Comparison of ENCODE assay signal across 8 mouse cellular contexts in the genomic region with DNA sequence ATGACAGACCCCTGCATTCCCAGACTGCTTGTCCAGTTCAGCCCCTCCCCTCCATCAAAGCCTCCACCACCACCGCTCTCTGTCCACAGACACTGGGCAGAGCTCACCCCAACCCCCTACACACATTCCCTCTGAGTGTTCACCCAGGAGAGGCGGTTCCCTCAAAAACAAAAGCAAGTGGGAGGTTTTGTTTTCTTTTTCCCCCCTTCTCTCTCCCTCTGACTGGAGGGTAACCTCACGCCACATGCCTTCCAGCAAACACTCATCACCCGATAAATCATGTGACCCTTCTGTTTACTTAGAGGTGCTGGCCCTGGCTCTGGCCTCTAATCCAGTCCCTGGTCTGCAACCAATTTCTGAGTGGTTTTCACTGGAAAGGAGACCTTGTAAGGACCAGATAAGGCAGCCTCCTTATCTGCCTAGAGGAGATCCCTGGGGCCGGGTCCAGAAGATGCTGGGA.
DNase-seq lines count a peak whose midpoint lies in the region; ATAC-seq and TF ChIP-seq lines count a peak whose summit lies in the region.

No protein-coding gene starts in this region.

- no peak overlapping the region for H3K4me2 ChIP-seq in midbrain, embryonic 11.5 days
- H3K4me2 ChIP-seq in midbrain, embryonic 15.5 days = no peak overlapping the region
- peak overlapping the region; percentile 44 for H3K4me2 ChIP-seq in heart, embryonic 13.5 days
- H3K4me2 ChIP-seq in limb, embryonic 13.5 days (replicated peaks) = no peak overlapping the region

- H3K36me3 ChIP-seq in midbrain, embryonic 11.5 days (ENCODE audit: control insufficient read depth, insufficient read depth, low read length) = no peaks in the 10 kb centered on the region
- H3K36me3 ChIP-seq in midbrain, embryonic 15.5 days (replicated peaks) = no peaks in the 10 kb centered on the region
- no peaks in the 10 kb centered on the region for H3K36me3 ChIP-seq in heart, embryonic 13.5 days
- no peaks in the 10 kb centered on the region for H3K36me3 ChIP-seq in limb, embryonic 13.5 days
- H3K36me3 ChIP-seq in thymus, adult 2 months (ENCODE audit: control insufficient read depth, insufficient read depth, low read length) = no peaks in the 10 kb centered on the region

- peak; percentile 78 for ATAC-seq in midbrain, embryonic 11.5 days (ENCODE audit: low FRiP score)
- ATAC-seq in midbrain, embryonic 15.5 days (replicated peaks) = no peak
- peak; percentile 62 for ATAC-seq in heart, embryonic 13.5 days (ENCODE audit: extremely low read depth, insufficient number of reproducible peaks, low FRiP score, low TSS enrichment)
- ATAC-seq in limb, embryonic 13.5 days (ENCODE audit: low FRiP score, low read depth) = peak; percentile 36; the same call in 1 of the 2 replicates

- WGBS in midbrain, embryonic 11.5 days = 19% methylated on average over 5 of the region's 5 CpGs
- WGBS in midbrain, embryonic 15.5 days = 33% methylated on average over 5 of the region's 5 CpGs
- 5% methylated on average over 5 of the region's 5 CpGs for WGBS in heart, embryonic 13.5 days
- WGBS in limb, embryonic 13.5 days = 11% methylated on average over 5 of the region's 5 CpGs
- 89% methylated on average over 5 of the region's 5 CpGs for WGBS in thymus, adult 2 months

- DNase-seq in midbrain, embryonic 11.5 days (ENCODE audit: low spot score, missing footprints) = no peak
- peak; percentile 45 for DNase-seq in ovary, postnatal 14 days (ENCODE audit: low spot score)
- DNase-seq in gastrocnemius, adult 18-20 months (ENCODE audit: low spot score) = no peak
- DNase-seq in gastrocnemius, adult 2 months = no peak
- no peak for DNase-seq in thymus, adult 2 months

- H3K9ac ChIP-seq in midbrain, embryonic 11.5 days (ENCODE audit: low read length) = no peak overlapping the region
- H3K9ac ChIP-seq in midbrain, embryonic 15.5 days = no peak overlapping the region
- H3K9ac ChIP-seq in heart, embryonic 13.5 days = no peak overlapping the region
- no peak overlapping the region for H3K9ac ChIP-seq in limb, embryonic 13.5 days

- H3K27ac ChIP-seq in midbrain, embryonic 11.5 days (ENCODE audit: low read depth, low read length) = no peak overlapping the region
- H3K27ac ChIP-seq in midbrain, embryonic 15.5 days = no peak overlapping the region
- H3K27ac ChIP-seq in heart, embryonic 13.5 days (replicated peaks) = peak overlapping the region; percentile 82
- peak overlapping the region; percentile 48; the same call in 1 of the 2 replicates for H3K27ac ChIP-seq in limb, embryonic 13.5 days
- no peak overlapping the region for H3K27ac ChIP-seq in gastrocnemius, adult 2 months
- no peak overlapping the region for H3K27ac ChIP-seq in thymus, adult 2 months (ENCODE audit: control insufficient read depth, insufficient read depth, low read length)

- peaks cover 5% of the 10 kb centered on the region; the same call in 1 of the 2 replicates for H3K4me1 ChIP-seq in midbrain, embryonic 11.5 days (ENCODE audit: control insufficient read depth, insufficient read depth, low read length)
- H3K4me1 ChIP-seq in midbrain, embryonic 15.5 days = no peaks in the 10 kb centered on the region
- peaks cover 65% of the 10 kb centered on the region for H3K4me1 ChIP-seq in heart, embryonic 13.5 days
- peaks cover 31% of the 10 kb centered on the region for H3K4me1 ChIP-seq in limb, embryonic 13.5 days
- H3K4me1 ChIP-seq in thymus, adult 2 months (replicated peaks; ENCODE audit: control insufficient read depth, insufficient read depth, low read length) = peaks cover 6% of the 10 kb centered on the region

- TF ChIP-seq CTCF in gastrocnemius, adult 2 months (IDR thresholded peaks at IDR 0.05) = no peak
- TF ChIP-seq CTCF in thymus, adult 2 months (IDR thresholded peaks at IDR 0.05; ENCODE audit: borderline replicate concordance, control insufficient read depth, extremely low read depth, insufficient read depth, low read length, poor library complexity) = no peak

- intact Hi-C loops in gastrocnemius, adult 2 months (cut with DNase I) = no loop called here

- no peaks in the 10 kb centered on the region for H3K27me3 ChIP-seq in midbrain, embryonic 11.5 days (ENCODE audit: control insufficient read depth, insufficient read depth, low read length)
- no peaks in the 10 kb centered on the region for H3K27me3 ChIP-seq in midbrain, embryonic 15.5 days (replicated peaks)
- H3K27me3 ChIP-seq in heart, embryonic 13.5 days (replicated peaks) = no peaks in the 10 kb centered on the region
- H3K27me3 ChIP-seq in limb, embryonic 13.5 days = no peaks in the 10 kb centered on the region
- H3K27me3 ChIP-seq in thymus, adult 2 months (ENCODE audit: control insufficient read depth, insufficient read depth, low read length) = no peaks in the 10 kb centered on the region

- no peak overlapping the region for H3K4me3 ChIP-seq in midbrain, embryonic 11.5 days (ENCODE audit: low read depth, low read length)
- H3K4me3 ChIP-seq in midbrain, embryonic 15.5 days = no peak overlapping the region
- H3K4me3 ChIP-seq in heart, embryonic 13.5 days = no peak overlapping the region
- H3K4me3 ChIP-seq in limb, embryonic 13.5 days = no peak overlapping the region
- H3K4me3 ChIP-seq in gastrocnemius, adult 2 months = no peak overlapping the region
- no peak overlapping the region for H3K4me3 ChIP-seq in thymus, adult 2 months (ENCODE audit: control insufficient read depth, insufficient read depth, low read length)

- H3K9me3 ChIP-seq in midbrain, embryonic 11.5 days (ENCODE audit: control insufficient read depth, low read length) = no peaks in the 10 kb centered on the region
- no peaks in the 10 kb centered on the region for H3K9me3 ChIP-seq in midbrain, embryonic 15.5 days
- H3K9me3 ChIP-seq in heart, embryonic 13.5 days = no peaks in the 10 kb centered on the region
- no peaks in the 10 kb centered on the region for H3K9me3 ChIP-seq in limb, embryonic 13.5 days

- no peak for TF ChIP-seq POLR2A in thymus, adult 2 months (IDR thresholded peaks at IDR 0.05; ENCODE audit: control insufficient read depth, extremely low read depth, insufficient read depth, low read length, poor library complexity)

Comparison
In these comparisons a context has a peak if more than half of its experiments do, and no peak if none do; other contexts are left out.
1. H3K27ac ChIP-seq: peak in heart, embryonic 13.5 days (single experiment) and limb, embryonic 13.5 days (single experiment); none in midbrain, embryonic 11.5 days (single experiment), midbrain, embryonic 15.5 days (single experiment), gastrocnemius, adult 2 months (single experiment) and thymus, adult 2 months (single experiment).